Mouse (Mus musculus) testis, adult 2 months (tissue): ENCODE measurements around the gene Tmtc1.

ENCODE experiments used
- CTCF ChIP-seq: fragments of 200-500 bp; IDR thresholded peaks from 2 replicates; pipeline ENCODE4 v1.5.1; 2012; ENCODE audit warnings: low read depth, mild to moderate bottlenecking, inconsistent platforms, low read length, moderate library complexity; ENCODE audit not compliant: control insufficient read depth, insufficient read depth, insufficient replicate concordance
- POLR2A ChIP-seq: fragments of 200-500 bp; IDR thresholded peaks from 2 replicates; pipeline ENCODE4 v1.6.1; 2012; ENCODE audit warnings: low read depth, mild to moderate bottlenecking, inconsistent platforms, low read length, moderate library complexity; ENCODE audit not compliant: control insufficient read depth

DNA sequence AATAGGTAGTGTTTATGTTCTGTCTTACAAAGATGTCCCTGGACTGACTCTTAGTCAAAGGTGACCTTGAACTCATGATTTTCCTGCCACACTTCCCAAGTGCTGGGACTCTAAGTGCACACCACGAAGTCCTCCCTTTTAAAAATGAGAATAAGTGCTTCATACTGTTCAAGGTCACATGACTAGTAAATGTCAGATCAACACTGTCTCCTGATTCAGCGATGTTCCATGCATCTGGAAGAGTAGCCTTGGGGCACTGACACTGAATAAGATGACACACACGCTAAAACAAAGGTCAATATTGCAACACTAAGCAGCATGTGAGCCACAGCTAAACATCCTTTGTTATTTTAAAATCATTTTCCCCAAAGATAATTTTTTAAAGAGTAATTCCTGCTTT is 139.0 kb downstream of the Tmtc1 start:
- TF ChIP-seq CTCF (no peak), POLR2A (no peak)
